Mouse (Mus musculus): ENCODE results near the gene Rps12. TPM values are rescaled to one million over a fixed set of nuclear protein-coding genes. Genes with fewer than 3 reads are reported as not detected.

Gene Rps12
- polyA plus RNA-seq, 1 experiment from 2014 or later = 115 TPM

- ATAC-seq (ENCODE audit: insufficient read depth, low FRiP score, low TSS enrichment) = no peak; the same call in 1 of the 2 replicates
- H3K4me2 ChIP-seq (ENCODE audit: low read depth) = no peak overlapping the region
- H3K9ac ChIP-seq (ENCODE audit: low read length) = no peak overlapping the region
- no peaks in the 10 kb centered on the region for H3K4me1 ChIP-seq (ENCODE audit: control insufficient read depth, insufficient read depth, low read length)
- no peaks in the 10 kb centered on the region for H3K9me3 ChIP-seq (ENCODE audit: control insufficient read depth, low read length)
- no peaks in the 10 kb centered on the region for H3K27me3 ChIP-seq (ENCODE audit: control insufficient read depth, insufficient read depth, low read length)
- H3K4me3 ChIP-seq (ENCODE audit: low read depth, low read length) = no peak overlapping the region
- DNase-seq (ENCODE audit: low spot score) = peak; percentile 57
- no peaks in the 10 kb centered on the region for H3K36me3 ChIP-seq (ENCODE audit: control insufficient read depth, insufficient read depth, low read length)
- no peak overlapping the region for H3K27ac ChIP-seq (ENCODE audit: low read depth, low read length)
- 79% methylated on average over 8 of the region's 12 CpGs for WGBS
Observed at GRCm38 (mm10) chr10:23811635-23812437, 24.8 kb upstream of the Rps12 start.

GRCm38 (mm10) chr10:23806201-23806600, 19.1 kb upstream of the Rps12 start:
- no peak for DNase-seq (ENCODE audit: low spot score)
- Histone ChIP-seq H3K4me1 (ENCODE audit: control insufficient read depth, insufficient read depth, low read length) (no peaks in the 10 kb centered on the region), H3K27ac (ENCODE audit: low read depth, low read length) (no peak overlapping the region), H3K36me3 (ENCODE audit: control insufficient read depth, insufficient read depth, low read length) (no peaks in the 10 kb centered on the region), H3K4me2 (ENCODE audit: low read depth) (no peak overlapping the region), H3K4me3 (ENCODE audit: low read depth, low read length) (no peak overlapping the region), H3K9ac (ENCODE audit: low read length) (no peak overlapping the region), H3K27me3 (ENCODE audit: control insufficient read depth, insufficient read depth, low read length) (no peaks in the 10 kb centered on the region), H3K9me3 (ENCODE audit: control insufficient read depth, low read length) (no peaks in the 10 kb centered on the region)
- no peak for ATAC-seq (ENCODE audit: insufficient read depth, low FRiP score, low TSS enrichment)
- 29% methylated on average over 4 of the region's 4 CpGs for WGBS

GRCm38 (mm10) chr10:23804665-23805064, 17.6 kb upstream of the Rps12 start:
- no peak overlapping the region for H3K9ac ChIP-seq (ENCODE audit: low read length)
- no peaks in the 10 kb centered on the region for H3K4me1 ChIP-seq (ENCODE audit: control insufficient read depth, insufficient read depth, low read length)
- no peaks in the 10 kb centered on the region for H3K27me3 ChIP-seq (ENCODE audit: control insufficient read depth, insufficient read depth, low read length)
- no peak for ATAC-seq (ENCODE audit: insufficient read depth, low FRiP score, low TSS enrichment)
- DNase-seq (ENCODE audit: low spot score) = no peak
- no peak overlapping the region for H3K4me2 ChIP-seq (ENCODE audit: low read depth)
- no peaks in the 10 kb centered on the region for H3K9me3 ChIP-seq (ENCODE audit: control insufficient read depth, low read length)
- no peak overlapping the region for H3K27ac ChIP-seq (ENCODE audit: low read depth, low read length)
- H3K36me3 ChIP-seq (ENCODE audit: control insufficient read depth, insufficient read depth, low read length) = no peaks in the 10 kb centered on the region
- no peak overlapping the region for H3K4me3 ChIP-seq (ENCODE audit: low read depth, low read length)
- 67% methylated on average over 3 of the region's 3 CpGs for whole genome bisulfite sequencing

GRCm38 (mm10) chr10:23802911-23803310, 15.8 kb upstream of the Rps12 start:
- ATAC-seq (ENCODE audit: insufficient read depth, low FRiP score, low TSS enrichment) (no peak), DNase-seq (ENCODE audit: low spot score) (peak; percentile 2)
- H3K4me1 ChIP-seq (ENCODE audit: control insufficient read depth, insufficient read depth, low read length) = no peaks in the 10 kb centered on the region
- no peak overlapping the region for H3K27ac ChIP-seq (ENCODE audit: low read depth, low read length)
- H3K4me2 ChIP-seq (ENCODE audit: low read depth) = no peak overlapping the region
- WGBS = 76% methylated on average over 3 of the region's 3 CpGs
- no peaks in the 10 kb centered on the region for H3K36me3 ChIP-seq (ENCODE audit: control insufficient read depth, insufficient read depth, low read length)
- no peaks in the 10 kb centered on the region for H3K27me3 ChIP-seq (ENCODE audit: control insufficient read depth, insufficient read depth, low read length)
- no peak overlapping the region for H3K9ac ChIP-seq (ENCODE audit: low read length)
- no peak overlapping the region for H3K4me3 ChIP-seq (ENCODE audit: low read depth, low read length)
- H3K9me3 ChIP-seq (ENCODE audit: control insufficient read depth, low read length) = no peaks in the 10 kb centered on the region

GRCm38 (mm10) chr10:23799933-23800332, 12.9 kb upstream of the Rps12 start:
- no peaks in the 10 kb centered on the region for H3K27me3 ChIP-seq (ENCODE audit: control insufficient read depth, insufficient read depth, low read length)
- no peaks in the 10 kb centered on the region for H3K9me3 ChIP-seq (ENCODE audit: control insufficient read depth, low read length)
- 21% methylated on average over 3 of the region's 3 CpGs for WGBS
- no peaks in the 10 kb centered on the region for H3K4me1 ChIP-seq (ENCODE audit: control insufficient read depth, insufficient read depth, low read length)
- peak; percentile 11 for DNase-seq (ENCODE audit: low spot score)
- no peak for ATAC-seq (ENCODE audit: insufficient read depth, low FRiP score, low TSS enrichment)
- H3K36me3 ChIP-seq (ENCODE audit: control insufficient read depth, insufficient read depth, low read length) = no peaks in the 10 kb centered on the region
- no peak overlapping the region for H3K9ac ChIP-seq (ENCODE audit: low read length)
- no peak overlapping the region for H3K4me2 ChIP-seq (ENCODE audit: low read depth)
- no peak overlapping the region for H3K4me3 ChIP-seq (ENCODE audit: low read depth, low read length)
- H3K27ac ChIP-seq (ENCODE audit: low read depth, low read length) = no peak overlapping the region

- 86% methylated on average over 1 of the region's 1 CpGs for whole genome bisulfite sequencing
- no peaks in the 10 kb centered on the region for H3K9me3 ChIP-seq (ENCODE audit: control insufficient read depth, low read length)
- no peak overlapping the region for H3K27ac ChIP-seq (ENCODE audit: low read depth, low read length)
- no peak for ATAC-seq (ENCODE audit: insufficient read depth, low FRiP score, low TSS enrichment)
- no peak for DNase-seq (ENCODE audit: low spot score)
- no peak overlapping the region for H3K4me3 ChIP-seq (ENCODE audit: low read depth, low read length)
- H3K27me3 ChIP-seq (ENCODE audit: control insufficient read depth, insufficient read depth, low read length) = no peaks in the 10 kb centered on the region
- no peak overlapping the region for H3K9ac ChIP-seq (ENCODE audit: low read length)
- no peaks in the 10 kb centered on the region for H3K36me3 ChIP-seq (ENCODE audit: control insufficient read depth, insufficient read depth, low read length)
- no peak overlapping the region for H3K4me2 ChIP-seq (ENCODE audit: low read depth)
- H3K4me1 ChIP-seq (ENCODE audit: control insufficient read depth, insufficient read depth, low read length) = no peaks in the 10 kb centered on the region
Observed at GRCm38 (mm10) chr10:23798142-23798541, 11.1 kb upstream of the Rps12 start.

GRCm38 (mm10) chr10:23797606-23798005, 10.5 kb upstream of the Rps12 start:
- H3K36me3 ChIP-seq (ENCODE audit: control insufficient read depth, insufficient read depth, low read length) = no peaks in the 10 kb centered on the region
- H3K27me3 ChIP-seq (ENCODE audit: control insufficient read depth, insufficient read depth, low read length) = no peaks in the 10 kb centered on the region
- ATAC-seq (ENCODE audit: insufficient read depth, low FRiP score, low TSS enrichment) = no peak
- H3K9ac ChIP-seq (ENCODE audit: low read length) = peak overlapping the region; percentile 26; the same call in 1 of the 2 replicates
- peak overlapping the region; percentile 56; the same call in 1 of the 2 replicates for H3K4me3 ChIP-seq (ENCODE audit: low read depth, low read length)
- H3K9me3 ChIP-seq (ENCODE audit: control insufficient read depth, low read length) = no peaks in the 10 kb centered on the region
- peak overlapping the region; percentile 75 for H3K4me2 ChIP-seq (ENCODE audit: low read depth)
- no peaks in the 10 kb centered on the region for H3K4me1 ChIP-seq (ENCODE audit: control insufficient read depth, insufficient read depth, low read length)
- no peak overlapping the region for H3K27ac ChIP-seq (ENCODE audit: low read depth, low read length)
- no peak for DNase-seq (ENCODE audit: low spot score)
- 39% methylated on average over 3 of the region's 3 CpGs for WGBS

- H3K27ac ChIP-seq (ENCODE audit: low read depth, low read length) = no peak within 1 kb of the TSS
- H3K36me3 ChIP-seq (ENCODE audit: control insufficient read depth, insufficient read depth, low read length) = no peaks in the 10 kb centered on the region
- DNase-seq (ENCODE audit: low spot score) = peak; percentile 60
- no peaks in the 10 kb centered on the region for H3K4me1 ChIP-seq (ENCODE audit: control insufficient read depth, insufficient read depth, low read length)
- 5% methylated on average over 43 of the region's 43 CpGs for WGBS
- H3K4me3 ChIP-seq (ENCODE audit: low read depth, low read length) = peak within 1 kb of the TSS; percentile 56
- ATAC-seq (ENCODE audit: insufficient read depth, low FRiP score, low TSS enrichment) = peak; percentile 65
- H3K9me3 ChIP-seq (ENCODE audit: control insufficient read depth, low read length) = no peaks in the 10 kb centered on the region
- peak within 1 kb of the TSS; percentile 78 for H3K9ac ChIP-seq (ENCODE audit: low read length)
- no peaks in the 10 kb centered on the region for H3K27me3 ChIP-seq (ENCODE audit: control insufficient read depth, insufficient read depth, low read length)
- H3K4me2 ChIP-seq (ENCODE audit: low read depth) = peak within 1 kb of the TSS; percentile 75
Observed at GRCm38 (mm10) chr10:23796551-23797503, 9.8 kb upstream of the Rps12 start, which contains the start of gene Slc18b1. Gene Slc18b1, plus strand, starts transcription at chr10:23796986.
